Mouse (Mus musculus) lung, adult 2 months (tissue): Measurements from ENCODE around the gene Usp3. TPM values are rescaled to one million over a fixed set of nuclear protein-coding genes. Genes with fewer than 3 reads are reported as not detected.

Source experiments
- DNase-seq: peaks from one replicate; pipeline ENCODE4 v3.0.0; 2022
- H3K4me1 ChIP-seq: fragments of 200-500 bp; 2 replicates; pipeline ENCODE4 v1.6.1; 2011; ENCODE audit warnings: low read length; ENCODE audit not compliant: control insufficient read depth, insufficient read depth
- H3K4me3 ChIP-seq: fragments of 200-500 bp; replicated peaks from 2 replicates; pipeline ENCODE3; 2011; ENCODE audit warnings: low read depth, mild to moderate bottlenecking, control low read depth, low read length; ENCODE audit errors: extremely low read depth
- CTCF ChIP-seq: fragments of 200-500 bp; IDR thresholded peaks from 2 replicates; pipeline ENCODE4 v1.5.1; 2011; ENCODE audit warnings: mild to moderate bottlenecking, low read length, control low read depth; ENCODE audit not compliant: insufficient read depth
- POLR2A ChIP-seq: fragments of 200-500 bp; IDR thresholded peaks from 2 replicates; pipeline ENCODE4 v1.6.1; 2011; ENCODE audit warnings: low read depth, mild to moderate bottlenecking, control low read depth, low read length, borderline replicate concordance; ENCODE audit errors: extremely low read depth
- WGBS: fragments of 180-500 bp; shearing (Covaris S2); methylation state at CpG from one replicate; pipeline ENCODE4 v1.1.7; 2018; 5-methylcytosine and 5-hydroxymethylcytosine counted together
- polyA plus RNA-seq: library from polyadenylated mRNA; depleted of rRNA; stranded (reverse); fragments of >200 nt; gene quantifications from 2 replicates; pipeline ENCODE4 v1.2.3, GENCODE M21; 2012

The Usp3 gene
- polyA plus RNA-seq, 1 experiment: 15.6 TPM

- H3K4me3 ChIP-seq: peak overlapping the region; percentile 42
- H3K4me1 ChIP-seq: 0 out of 2 replicates have a peak, but pooled peaks cover 2% of the 10 kb centered on the region
- DNase-seq: peak; percentile 62
- WGBS: 52% methylated on average over 13 of the region's 13 CpGs
- TF ChIP-seq POLR2A: no peak
- TF ChIP-seq CTCF: no peak
Measured at GRCm38 (mm10) chr9:66605876-66606750, 13.2 kb upstream of the Usp3 start.

GRCm38 (mm10) chr9:66604349-66605206 lies 11.6 kb upstream of the Usp3 start:
- Histone ChIP-seq H3K4me1 (peaks cover 2% of the 10 kb centered on the region; the same call in 1 of the 2 replicates), H3K4me3 (no peak overlapping the region)
- no peak for DNase-seq
- WGBS: 85% methylated on average over 8 of the region's 8 CpGs
- TF ChIP-seq POLR2A (no peak), CTCF (no peak)

GRCm38 (mm10) chr9:66603907-66604306 lies 11.0 kb upstream of the Usp3 start:
- peaks cover 2% of the 10 kb centered on the region; the same call in 1 of the 2 replicates for H3K4me1 ChIP-seq
- DNase-seq: no peak
- H3K4me3 ChIP-seq: no peak overlapping the region
- TF ChIP-seq CTCF: no peak
- TF ChIP-seq POLR2A: no peak
- 86% methylated on average over 1 of the region's 1 CpGs for WGBS

- DNase-seq: no peak
- TF ChIP-seq POLR2A (no peak), CTCF (no peak)
- H3K4me1 ChIP-seq: peaks cover 2% of the 10 kb centered on the region; the same call in 1 of the 2 replicates
- WGBS: 57% methylated on average over 2 of the region's 2 CpGs
- no peak overlapping the region for H3K4me3 ChIP-seq
Measured at GRCm38 (mm10) chr9:66601006-66601405, 8.1 kb upstream of the Usp3 start.

- Histone ChIP-seq H3K4me1 (no peaks in the 10 kb centered on the region; the same call in 1 of the 2 replicates), H3K4me3 (no peak overlapping the region)
- TF ChIP-seq POLR2A (no peak), CTCF (no peak)
- DNase-seq: no peak
- 83% methylated on average over 2 of the region's 2 CpGs for WGBS
Measured at GRCm38 (mm10) chr9:66600551-66600950, 7.6 kb upstream of the Usp3 start.

- 29% methylated on average over 4 of the region's 4 CpGs for WGBS
- DNase-seq: no peak
- TF ChIP-seq POLR2A (no peak), CTCF (no peak)
- H3K4me3 ChIP-seq: no peak overlapping the region
- H3K4me1 ChIP-seq: no peaks in the 10 kb centered on the region; the same call in 1 of the 2 replicates
Measured at GRCm38 (mm10) chr9:66599577-66599976, 6.6 kb upstream of the Usp3 start.

- no peak overlapping the region for H3K4me3 ChIP-seq
- no peak for DNase-seq
- H3K4me1 ChIP-seq: peaks cover 4% of the 10 kb centered on the region; the same call in 1 of the 2 replicates
- WGBS: 78% methylated on average over 5 of the region's 5 CpGs
- TF ChIP-seq POLR2A (no peak), CTCF (no peak)
Measured at GRCm38 (mm10) chr9:66598636-66599035, 5.7 kb upstream of the Usp3 start.

GRCm38 (mm10) chr9:66597480-66598215 lies 4.7 kb upstream of the Usp3 start:
- 64% methylated on average over 7 of the region's 7 CpGs for WGBS
- no peak for DNase-seq
- H3K4me3 ChIP-seq: no peak overlapping the region
- TF ChIP-seq POLR2A (no peak), CTCF (no peak)
- H3K4me1 ChIP-seq: peaks cover 4% of the 10 kb centered on the region; the same call in 1 of the 2 replicates

GRCm38 (mm10) chr9:66597076-66597475 lies 4.1 kb upstream of the Usp3 start:
- peaks cover 4% of the 10 kb centered on the region; the same call in 1 of the 2 replicates for H3K4me1 ChIP-seq
- WGBS: 63% methylated on average over 6 of the region's 6 CpGs
- no peak for DNase-seq
- no peak overlapping the region for H3K4me3 ChIP-seq
- TF ChIP-seq POLR2A (no peak), CTCF (no peak)
